Mouse (Mus musculus) heart, postnatal 0 days (tissue): ENCODE measurements around the gene Rasgef1b. TPM values are rescaled to one million over a fixed set of nuclear protein-coding genes. Genes with fewer than 3 reads are reported as not detected.

Source experiments
- ATAC-seq: fragments of 200-750 bp; cut with Nextera tagmentation; 2 replicates; pipeline ENCODE4 v1.8.0; 2017; ENCODE audit warnings: low read depth, moderate number of reproducible peaks, moderate library complexity; ENCODE audit not compliant: insufficient read depth
- DNase-seq: peaks from one replicate; pipeline ENCODE4 v3.0.0-alpha.2; 2016; ENCODE audit warnings: low spot score
- H3K27ac ChIP-seq: fragments of 300-500 bp; sonication (generic); 2 replicates; pipeline ENCODE4 v1.5.1; 2014; ENCODE audit warnings: low read depth, mild to moderate bottlenecking
- H3K27me3 ChIP-seq: fragments of 300-500 bp; sonication (generic); 2 replicates; pipeline ENCODE4 v1.6.1; 2014; ENCODE audit warnings: low read length, mixed read lengths; ENCODE audit not compliant: control insufficient read depth, insufficient read depth
- H3K36me3 ChIP-seq: fragments of 300-500 bp; sonication (generic); replicated peaks from 2 replicates; pipeline ENCODE4 v1.6.1; 2014; ENCODE audit warnings: low read length, mixed read lengths; ENCODE audit not compliant: control insufficient read depth, insufficient read depth
- H3K4me1 ChIP-seq: fragments of 300-500 bp; sonication (generic); 2 replicates; pipeline ENCODE4 v1.6.1; 2014; ENCODE audit warnings: antibody characterized with exemption; ENCODE audit not compliant: control insufficient read depth, insufficient read depth
- H3K4me2 ChIP-seq: fragments of 300-500 bp; sonication (generic); 2 replicates; pipeline ENCODE4 v1.6.1; 2014; ENCODE audit warnings: low read depth, mild to moderate bottlenecking, low read length, moderate library complexity
- H3K4me3 ChIP-seq: fragments of 300-500 bp; sonication (generic); 2 replicates; pipeline ENCODE4 v1.5.1; 2014; ENCODE audit warnings: low read depth, low read length
- H3K9ac ChIP-seq: fragments of 300-500 bp; sonication (generic); replicated peaks from 2 replicates; pipeline ENCODE4 v1.6.1; 2014; ENCODE audit warnings: low read depth, low read length, mixed read lengths
- H3K9me3 ChIP-seq: fragments of 300-500 bp; sonication (generic); replicated peaks from 2 replicates; pipeline ENCODE4 v1.6.1; 2016; ENCODE audit warnings: low read length; ENCODE audit not compliant: control insufficient read depth
- CTCF ChIP-seq: IDR thresholded peaks from 2 replicates; pipeline ENCODE4 v1.5.1; 2016; ENCODE audit warnings: antibody characterized with exemption, control low read depth, low read depth
- EP300 ChIP-seq: IDR thresholded peaks from 2 replicates; pipeline ENCODE4 v1.6.1; 2016; ENCODE audit warnings: antibody characterized with exemption, low read depth
- WGBS: fragments of 180-500 bp; shearing (Covaris S2); extraction: QIAGEN DNeasy Blood & Tissue Kit; methylation state at CpG from one replicate; pipeline ENCODE4 v1.1.7; 2014; 5-methylcytosine and 5-hydroxymethylcytosine counted together
- polyA plus RNA-seq: library from polyadenylated mRNA; unstranded; fragments of >200 nt; fragmentation: Nextera tagmentation; extraction: Ambion mirVana; gene quantifications from 2 replicates; pipeline ENCODE4 v1.2.1, GENCODE M21; 2015
- total RNA-seq: library from RNA; depleted of rRNA; stranded (reverse); fragments of >200 nt; gene quantifications from 2 replicates; pipeline ENCODE4 v1.2.3, GENCODE M21; 2014; ENCODE audit warnings: low replicate concordance

Rasgef1b gene
- total and polyA plus RNA-seq, 2 experiments from 2014 or later = 19.0 to 29.8 TPM

GRCm38 (mm10) chr5:99233176-99233575 is 495.7 kb downstream of the Rasgef1b start:
- no peaks in the 10 kb centered on the region for H3K27me3 ChIP-seq
- no peak for TF ChIP-seq EP300
- TF ChIP-seq CTCF = no peak
- 28% methylated on average over 3 of the region's 3 CpGs for WGBS
- no peak overlapping the region for H3K4me2 ChIP-seq
- H3K9ac ChIP-seq = no peak overlapping the region
- peaks cover 61% of the 10 kb centered on the region for H3K36me3 ChIP-seq
- ATAC-seq (peak; percentile 65), DNase-seq (peak; percentile 46)
- peaks cover 22% of the 10 kb centered on the region for H3K4me1 ChIP-seq
- no peaks in the 10 kb centered on the region for H3K9me3 ChIP-seq
- H3K27ac ChIP-seq = peak overlapping the region; percentile 54
- H3K4me3 ChIP-seq = no peak overlapping the region

DNA sequence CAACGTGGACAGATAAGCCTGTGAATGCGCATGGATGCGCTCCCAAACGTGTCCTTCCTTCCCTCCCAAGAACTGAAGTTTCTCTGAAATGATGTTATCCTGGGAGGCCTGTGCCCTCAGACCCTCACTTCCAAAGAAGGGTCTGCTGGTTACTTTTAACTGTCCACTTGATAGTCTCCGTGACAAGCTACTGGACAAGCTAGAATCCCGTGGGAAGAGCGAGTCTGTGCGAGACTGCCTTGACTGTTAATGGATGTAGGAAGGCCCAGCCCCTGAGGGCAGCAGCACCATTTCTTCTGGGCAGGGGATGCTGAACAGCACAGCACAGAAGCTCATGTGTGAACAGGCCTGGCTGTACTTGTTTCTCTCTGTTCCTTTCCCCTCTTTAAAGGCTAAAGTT is 496.5 kb downstream of the Rasgef1b start:
- H3K27ac ChIP-seq = peak overlapping the region; percentile 54; the same call in 1 of the 2 replicates
- H3K4me3 ChIP-seq = no peak overlapping the region
- no peak for TF ChIP-seq EP300
- TF ChIP-seq CTCF = no peak
- no peak overlapping the region for H3K4me2 ChIP-seq
- H3K36me3 ChIP-seq = peaks cover 65% of the 10 kb centered on the region
- WGBS = 84% methylated on average over 8 of the region's 8 CpGs
- peaks cover 22% of the 10 kb centered on the region for H3K4me1 ChIP-seq
- no peak overlapping the region for H3K9ac ChIP-seq
- ATAC-seq (no peak), DNase-seq (no peak)
- no peaks in the 10 kb centered on the region for H3K27me3 ChIP-seq
- no peaks in the 10 kb centered on the region for H3K9me3 ChIP-seq

DNA sequence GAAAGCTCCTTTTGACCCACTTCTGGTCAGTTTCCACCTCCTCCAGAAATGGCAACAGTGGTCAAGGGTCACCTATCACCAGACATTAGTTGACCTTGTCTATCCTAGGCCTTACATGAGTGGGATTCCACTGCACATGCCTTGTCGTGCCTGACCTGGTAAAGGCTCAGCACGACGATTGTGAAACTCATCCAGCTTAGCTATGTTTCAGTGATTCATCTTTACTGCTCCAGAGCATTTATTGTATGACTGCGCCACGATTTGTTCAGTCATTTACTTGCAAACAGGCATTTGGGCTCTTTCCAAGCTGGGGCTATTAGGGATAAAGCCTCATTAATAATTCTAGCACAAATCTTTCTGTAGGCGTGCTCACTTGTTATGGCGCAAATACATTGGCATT is 498.4 kb downstream of the Rasgef1b start:
- no peak overlapping the region for H3K27ac ChIP-seq
- 90% methylated on average over 7 of the region's 7 CpGs for WGBS
- H3K4me3 ChIP-seq = no peak overlapping the region
- no peak overlapping the region for H3K9ac ChIP-seq
- TF ChIP-seq EP300 (no peak), CTCF (no peak)
- no peak for DNase-seq
- ATAC-seq = no peak
- peaks cover 74% of the 10 kb centered on the region for H3K36me3 ChIP-seq
- H3K4me1 ChIP-seq = peaks cover 22% of the 10 kb centered on the region
- H3K9me3 ChIP-seq = no peaks in the 10 kb centered on the region
- H3K27me3 ChIP-seq = no peaks in the 10 kb centered on the region
- H3K4me2 ChIP-seq = no peak overlapping the region

DNA sequence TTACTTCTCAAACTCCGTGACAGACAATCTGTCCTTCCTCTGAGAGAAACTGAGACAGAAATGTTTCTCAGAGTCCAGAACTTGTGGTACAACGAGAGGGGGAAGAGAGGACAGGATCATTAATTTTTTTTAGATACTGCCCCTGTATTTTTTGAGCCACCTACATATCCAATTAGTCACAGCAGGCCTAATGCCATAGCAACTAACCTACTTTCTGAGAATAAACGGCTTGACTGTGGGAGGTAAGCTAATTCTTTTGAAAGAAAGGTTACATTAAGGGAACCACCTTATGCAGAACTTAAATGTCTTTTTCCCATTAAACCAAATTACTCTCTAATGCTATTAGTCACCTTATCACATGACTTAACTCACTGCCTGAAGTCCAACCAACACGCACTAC is 501.5 kb downstream of the Rasgef1b start:
- Histone ChIP-seq H3K4me2 (no peak overlapping the region), H3K4me3 (no peak overlapping the region), H3K9me3 (no peaks in the 10 kb centered on the region), H3K27me3 (no peaks in the 10 kb centered on the region), H3K27ac (no peak overlapping the region), H3K4me1 (peaks cover 3% of the 10 kb centered on the region; the same call in 1 of the 2 replicates), H3K36me3 (peaks cover 83% of the 10 kb centered on the region), H3K9ac (no peak overlapping the region)
- WGBS = 91% methylated on average over 4 of the region's 4 CpGs
- DNase-seq = no peak
- no peak for ATAC-seq
- TF ChIP-seq CTCF (no peak), EP300 (no peak)

GRCm38 (mm10) chr5:99224571-99225011 is 504.3 kb downstream of the Rasgef1b start:
- 63% methylated on average over 5 of the region's 5 CpGs for WGBS
- Histone ChIP-seq H3K9ac (no peak overlapping the region), H3K4me3 (no peak overlapping the region), H3K4me2 (no peak overlapping the region), H3K27me3 (no peaks in the 10 kb centered on the region), H3K36me3 (peaks cover 83% of the 10 kb centered on the region), H3K4me1 (no peaks in the 10 kb centered on the region), H3K9me3 (no peaks in the 10 kb centered on the region; the same call in 1 of the 2 replicates), H3K27ac (no peak overlapping the region)
- DNase-seq (no peak), ATAC-seq (no peak)
- TF ChIP-seq EP300 (no peak), CTCF (no peak)

DNA sequence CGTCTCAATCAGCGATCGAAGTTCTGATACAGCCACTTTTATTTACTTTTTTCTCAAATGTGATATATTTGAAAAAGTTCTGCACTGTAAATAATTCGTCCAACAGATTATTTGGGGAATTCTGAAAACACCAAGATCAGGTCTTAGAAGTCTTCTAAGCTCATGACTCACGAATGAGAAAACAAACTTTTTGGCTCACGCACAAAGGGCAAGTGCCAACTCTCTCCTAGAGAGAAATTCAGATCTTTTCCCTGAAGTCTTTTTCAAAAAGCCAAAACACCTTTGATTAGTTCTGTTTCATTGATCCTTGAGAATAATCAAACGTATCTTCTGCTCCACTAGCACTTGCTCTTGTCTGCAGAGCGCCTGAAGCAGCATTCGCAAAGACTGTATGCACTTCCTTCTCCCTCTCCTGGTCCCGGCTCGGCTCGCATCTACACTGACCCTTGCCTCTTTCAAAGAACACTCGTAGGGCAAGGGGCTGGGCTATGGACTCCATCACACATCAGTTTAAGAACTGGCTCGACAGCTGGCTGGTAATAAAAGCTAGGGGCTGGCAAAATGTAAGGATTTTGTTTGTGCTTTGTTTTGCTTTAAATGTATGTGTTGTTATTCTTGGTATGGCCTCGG is 504.9 kb downstream of the Rasgef1b start:
- Histone ChIP-seq H3K36me3 (peaks cover 83% of the 10 kb centered on the region), H3K9ac (no peak overlapping the region)
- 72% methylated on average over 15 of the region's 15 CpGs for WGBS

More for the DNA sequence above, 504.9 kb downstream of the Rasgef1b start:
- H3K4me3 ChIP-seq = no peak overlapping the region
- no peak overlapping the region for H3K4me2 ChIP-seq
- H3K9me3 ChIP-seq = no peaks in the 10 kb centered on the region; the same call in 1 of the 2 replicates
- no peak overlapping the region for H3K27ac ChIP-seq
- TF ChIP-seq EP300 (no peak), CTCF (no peak)
- H3K4me1 ChIP-seq = no peaks in the 10 kb centered on the region
- no peak for ATAC-seq
- no peaks in the 10 kb centered on the region for H3K27me3 ChIP-seq
- DNase-seq = no peak
